Mouse (Mus musculus) hindbrain, embryonic 16.5 days (tissue): ENCODE data around the gene Zfp541. TPM values are rescaled to one million over a fixed set of nuclear protein-coding genes. Genes with fewer than 3 reads are reported as not detected.

Experiments
- polyA plus RNA-seq: library from polyadenylated mRNA; unstranded; fragments of >200 nt; fragmentation: Nextera tagmentation; extraction: Ambion mirVana; gene quantifications from 2 replicates; pipeline ENCODE4 v1.2.1, GENCODE M21; 2015

Gene Zfp541
- polyA plus RNA-seq, 1 experiment from 2014 or later = 0.09 TPM

Other genes starting within 250 kb of the Zfp541 start
- gene Obox6, start 222.1 kb upstream of the Zfp541 start, polyA plus RNA-seq = not detected in 2 replicates
- not detected in 2 replicates for gene Crx, start 181.8 kb upstream of the Zfp541 start, polyA plus RNA-seq
- not detected in 2 replicates for gene Crxos, start 179.2 kb upstream of the Zfp541 start, polyA plus RNA-seq
- 1,540 and 1,671 TPM in 2 replicates for gene Selenow, start 139.4 kb upstream of the Zfp541 start, polyA plus RNA-seq
- gene Nop53, start 115.7 kb upstream of the Zfp541 start, polyA plus RNA-seq = 104 and 111 TPM in 2 replicates
- 5.6 and 9.5 TPM in 2 replicates for gene Ehd2, start 94.2 kb upstream of the Zfp541 start, polyA plus RNA-seq
- gene Bicra, start 13.9 kb upstream of the Zfp541 start, polyA plus RNA-seq = 5.0 and 6.9 TPM in 2 replicates
- 236 and 255 TPM in 2 replicates for gene Napa, start 36.6 kb downstream of the Zfp541 start, polyA plus RNA-seq
- 48.3 and 49.8 TPM in 2 replicates for gene Kptn, start 58.1 kb downstream of the Zfp541 start, polyA plus RNA-seq
- 1.1 and 1.2 TPM in 2 replicates for gene Slc8a2, start 68.0 kb downstream of the Zfp541 start, polyA plus RNA-seq
- 96.6 and 122 TPM in 2 replicates for gene Meis3, start 113.3 kb downstream of the Zfp541 start, polyA plus RNA-seq
- 9.6 and 13.3 TPM in 2 replicates for gene Dhx34, start 160.2 kb downstream of the Zfp541 start, polyA plus RNA-seq
- gene C5ar2, start 182.3 kb downstream of the Zfp541 start, polyA plus RNA-seq = 0.07 and 0.13 TPM in 2 replicates
- gene C5ar1, start 197.7 kb downstream of the Zfp541 start, polyA plus RNA-seq = 2.1 and 2.4 TPM in 2 replicates
- 55.5 and 62.4 TPM in 2 replicates for gene Inafm1, start 211.8 kb downstream of the Zfp541 start, polyA plus RNA-seq
- 26.1 TPM in 2 replicates for gene Ccdc9, start 225.0 kb downstream of the Zfp541 start, polyA plus RNA-seq
- gene Bbc3, start 246.6 kb downstream of the Zfp541 start, polyA plus RNA-seq = 31.3 and 32.7 TPM in 2 replicates